Mouse (Mus musculus) olfactory bulb, adult 2 months (tissue): Measurements from ENCODE around the gene Gm4307.
"Not testable (repeated sequence)": the region's sequence is repeated elsewhere in the genome, so short reads cannot be mapped to it uniquely, and the experiment has no call there.

Experiments
- CTCF ChIP-seq: fragments of 200-500 bp; IDR thresholded peaks from 2 replicates; pipeline ENCODE4 v1.5.1; 2012; ENCODE audit warnings: low read depth, mild to moderate bottlenecking, low read length, moderate library complexity; ENCODE audit not compliant: insufficient read depth
- POLR2A ChIP-seq: fragments of 200-500 bp; IDR thresholded peaks from 2 replicates; pipeline ENCODE4 v1.6.1; 2012; ENCODE audit warnings: mild to moderate bottlenecking, low read depth, low read length, moderate library complexity; ENCODE audit not compliant: insufficient read depth

GRCm38 (mm10) chr10:100356841-100357240, 4.3 kb upstream of the Gm4307 start:
- not testable (repeated sequence) for TF ChIP-seq CTCF, POLR2A
